Mouse (Mus musculus): Measurements from ENCODE around the gene Arhgap4. TPM values are rescaled to one million over a fixed set of nuclear protein-coding genes. Genes with fewer than 3 reads are reported as not detected.

Arhgap4 gene
- polyA plus RNA-seq, 1 experiment from 2014 or later, result 3.0 TPM

DNA sequence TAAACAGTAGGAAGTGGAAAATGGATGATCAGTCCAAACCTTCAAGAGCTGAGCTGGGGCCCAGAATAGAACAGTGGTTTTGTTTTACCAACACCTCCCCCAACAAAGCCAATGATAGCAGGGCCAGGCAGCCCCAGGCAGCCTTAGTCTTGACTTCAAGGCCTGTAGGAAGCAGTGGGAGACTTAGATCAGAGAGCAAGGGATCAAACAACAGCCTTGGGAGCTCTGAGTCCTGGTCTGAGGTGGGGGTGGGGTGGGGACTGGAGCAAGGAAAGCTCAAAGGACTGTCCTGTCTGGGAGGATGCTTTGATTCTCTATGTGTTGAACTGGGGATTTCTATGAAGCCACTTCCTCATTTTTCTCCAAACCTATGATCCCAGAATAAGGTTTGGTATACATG, 50.2 kb downstream of the Arhgap4 start:
- no peaks in the 10 kb centered on the region for H3K9me3 ChIP-seq (ENCODE audit: control insufficient read depth, low read length)
- no peak for DNase-seq (ENCODE audit: low spot score)
- ATAC-seq (ENCODE audit: low FRiP score), result no peak
- H3K36me3 ChIP-seq (replicated peaks; ENCODE audit: control insufficient read depth, insufficient read depth), result no peaks in the 10 kb centered on the region; the same call in 1 of the 2 replicates
- no peak overlapping the region for H3K27ac ChIP-seq
- H3K4me1 ChIP-seq (replicated peaks; ENCODE audit: control insufficient read depth, insufficient read depth, low read length), result peaks cover 13% of the 10 kb centered on the region; the same call in 1 of the 2 replicates
- no peaks in the 10 kb centered on the region for H3K27me3 ChIP-seq (ENCODE audit: control insufficient read depth, insufficient read depth, low read length)
- H3K4me3 ChIP-seq (replicated peaks; ENCODE audit: low read length), result no peak overlapping the region
- H3K4me2 ChIP-seq (replicated peaks), result no peak overlapping the region
- no peak overlapping the region for H3K9ac ChIP-seq

DNA sequence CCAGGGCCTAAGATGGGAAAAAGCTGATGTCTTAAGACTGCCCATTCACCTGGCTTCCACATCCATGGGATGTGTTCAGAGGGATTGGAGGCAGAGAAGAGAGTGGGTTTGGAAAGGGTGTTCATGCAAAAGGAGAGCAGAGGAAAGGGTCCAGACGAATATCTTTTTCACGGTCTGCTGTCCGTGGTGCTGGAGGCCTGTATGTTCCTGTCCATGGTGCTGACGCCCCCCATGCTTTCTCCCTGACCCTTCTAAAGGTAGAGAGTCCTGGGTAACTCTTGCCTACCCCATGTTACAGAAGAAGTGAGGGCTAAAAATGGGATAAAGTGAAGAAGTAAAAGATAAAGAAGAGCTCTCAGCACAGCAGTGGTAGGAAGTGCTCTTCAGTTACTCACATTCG, 52.3 kb downstream of the Arhgap4 start:
- WGBS, result 13% methylated on average over 5 of the region's 5 CpGs
- no peak for DNase-seq (ENCODE audit: low spot score)
- Histone ChIP-seq H3K9ac (no peak overlapping the region), H3K4me2 (replicated peaks) (no peak overlapping the region), H3K4me1 (replicated peaks; ENCODE audit: control insufficient read depth, insufficient read depth, low read length) (peaks cover 16% of the 10 kb centered on the region; the same call in 1 of the 2 replicates), H3K4me3 (replicated peaks; ENCODE audit: low read length) (no peak overlapping the region), H3K36me3 (replicated peaks; ENCODE audit: control insufficient read depth, insufficient read depth) (peaks cover 11% of the 10 kb centered on the region), H3K9me3 (ENCODE audit: control insufficient read depth, low read length) (no peaks in the 10 kb centered on the region), H3K27me3 (ENCODE audit: control insufficient read depth, insufficient read depth, low read length) (no peaks in the 10 kb centered on the region), H3K27ac (no peak overlapping the region)
- no peak for ATAC-seq (ENCODE audit: low FRiP score)

DNA sequence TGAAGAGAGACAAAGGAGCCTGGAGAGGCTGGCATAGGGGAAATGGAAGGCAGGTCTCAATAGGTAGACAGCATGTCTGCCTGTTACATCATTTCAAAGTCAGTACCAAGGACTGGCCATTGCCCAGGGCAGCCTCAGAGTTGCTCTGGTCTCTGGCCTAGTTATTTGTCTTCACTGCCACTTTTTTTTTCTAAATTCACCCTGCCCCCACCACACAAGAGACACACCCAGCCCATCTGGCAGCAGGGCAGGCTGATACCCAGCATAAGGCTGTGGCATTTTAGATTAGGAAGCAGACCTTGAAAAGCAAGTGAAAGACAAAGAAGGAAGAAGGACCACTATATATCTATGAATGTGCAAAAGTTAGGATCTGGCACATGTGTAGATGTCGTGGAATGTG, 53.8 kb downstream of the Arhgap4 start:
- no peak overlapping the region for H3K4me2 ChIP-seq (replicated peaks)
- WGBS, result 71% methylated on average over 1 of the region's 1 CpGs
- H3K27ac ChIP-seq, result peak overlapping the region; percentile 69
- no peak for DNase-seq (ENCODE audit: low spot score)
- peaks cover 23% of the 10 kb centered on the region for H3K36me3 ChIP-seq (replicated peaks; ENCODE audit: control insufficient read depth, insufficient read depth)
- no peaks in the 10 kb centered on the region for H3K9me3 ChIP-seq (ENCODE audit: control insufficient read depth, low read length)
- no peak overlapping the region for H3K9ac ChIP-seq
- H3K4me3 ChIP-seq (replicated peaks; ENCODE audit: low read length), result no peak overlapping the region
- no peak for ATAC-seq (ENCODE audit: low FRiP score)
- peaks cover 20% of the 10 kb centered on the region; the same call in 1 of the 2 replicates for H3K4me1 ChIP-seq (replicated peaks; ENCODE audit: control insufficient read depth, insufficient read depth, low read length)
- no peaks in the 10 kb centered on the region for H3K27me3 ChIP-seq (ENCODE audit: control insufficient read depth, insufficient read depth, low read length)

DNA sequence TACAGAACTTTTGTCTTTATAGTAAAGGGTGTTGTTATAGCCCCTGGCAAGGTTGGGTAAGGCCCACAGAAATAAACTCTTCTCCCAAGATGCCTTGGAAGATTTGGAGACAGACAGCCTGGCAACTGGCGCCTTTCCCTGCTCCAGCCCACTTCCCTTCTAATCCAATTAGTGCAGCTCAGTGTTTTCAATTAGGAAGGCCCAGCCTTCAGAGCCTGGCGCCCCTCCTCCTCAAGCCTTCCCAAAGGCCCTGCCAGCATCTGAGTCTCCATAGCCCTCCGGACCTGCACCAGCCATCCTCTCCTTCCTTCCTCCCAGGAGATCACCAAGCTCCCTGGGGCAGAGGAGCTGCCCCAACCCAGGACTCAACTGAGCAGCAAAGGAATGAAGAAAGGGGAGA, 54.4 kb downstream of the Arhgap4 start:
- Histone ChIP-seq H3K4me2 (replicated peaks) (no peak overlapping the region), H3K4me1 (replicated peaks; ENCODE audit: control insufficient read depth, insufficient read depth, low read length) (peaks cover 20% of the 10 kb centered on the region; the same call in 1 of the 2 replicates), H3K9ac (no peak overlapping the region), H3K27ac (peak overlapping the region; percentile 69), H3K9me3 (ENCODE audit: control insufficient read depth, low read length) (no peaks in the 10 kb centered on the region), H3K27me3 (ENCODE audit: control insufficient read depth, insufficient read depth, low read length) (no peaks in the 10 kb centered on the region), H3K4me3 (replicated peaks; ENCODE audit: low read length) (no peak overlapping the region), H3K36me3 (replicated peaks; ENCODE audit: control insufficient read depth, insufficient read depth) (peaks cover 29% of the 10 kb centered on the region)
- WGBS, result 15% methylated on average over 3 of the region's 3 CpGs
- DNase-seq (ENCODE audit: low spot score) (no peak), ATAC-seq (ENCODE audit: low FRiP score) (no peak)

DNA sequence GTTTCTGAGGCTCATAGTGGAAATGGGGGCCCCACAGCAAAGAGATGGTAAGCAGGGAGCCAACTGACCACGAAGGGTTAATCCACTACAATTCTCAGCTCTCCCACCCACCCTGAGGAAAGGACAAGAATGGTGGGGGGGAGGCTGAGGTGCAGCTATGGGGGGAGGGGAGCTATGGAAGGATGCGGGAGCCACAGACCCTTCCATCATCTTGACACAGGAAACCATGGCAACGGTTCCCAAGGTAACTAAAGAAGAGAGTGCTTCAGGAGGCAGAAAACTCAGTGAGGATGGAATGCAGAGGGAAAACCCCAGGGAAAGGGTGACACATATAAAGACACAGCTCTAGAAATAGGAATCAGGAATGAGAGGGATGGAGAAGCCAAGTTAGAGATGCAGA, 57.0 kb downstream of the Arhgap4 start:
- peaks cover 55% of the 10 kb centered on the region for H3K36me3 ChIP-seq (replicated peaks; ENCODE audit: control insufficient read depth, insufficient read depth)
- H3K4me2 ChIP-seq (replicated peaks), result no peak overlapping the region
- no peak overlapping the region for H3K9ac ChIP-seq
- no peaks in the 10 kb centered on the region for H3K9me3 ChIP-seq (ENCODE audit: control insufficient read depth, low read length)
- WGBS, result 41% methylated on average over 3 of the region's 3 CpGs
- DNase-seq (ENCODE audit: low spot score) (peak; percentile 63), ATAC-seq (ENCODE audit: low FRiP score) (peak; percentile 63)
- no peak overlapping the region for H3K4me3 ChIP-seq (replicated peaks; ENCODE audit: low read length)
- H3K27me3 ChIP-seq (ENCODE audit: control insufficient read depth, insufficient read depth, low read length), result no peaks in the 10 kb centered on the region
- H3K4me1 ChIP-seq (replicated peaks; ENCODE audit: control insufficient read depth, insufficient read depth, low read length), result peaks cover 17% of the 10 kb centered on the region; the same call in 1 of the 2 replicates
- H3K27ac ChIP-seq, result peak overlapping the region; percentile 71

DNA sequence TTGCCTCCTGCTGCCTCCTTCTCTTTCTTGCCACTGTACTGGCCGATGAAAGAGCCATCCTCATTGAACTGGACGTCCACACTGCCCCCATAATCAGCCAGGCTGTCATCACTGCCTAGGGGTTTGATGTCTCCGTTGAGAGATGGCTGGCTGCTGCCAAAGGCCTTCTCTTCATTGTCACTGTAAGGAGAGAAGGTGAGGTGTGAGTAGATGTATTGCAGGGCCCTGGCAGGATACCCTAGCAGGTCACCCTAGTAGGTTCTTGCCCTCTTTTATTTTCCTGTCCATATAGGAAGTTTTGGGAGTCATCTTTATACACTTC, 66.6 kb downstream of the Arhgap4 start:
- H3K4me1 ChIP-seq (replicated peaks; ENCODE audit: control insufficient read depth, insufficient read depth, low read length), result no peaks in the 10 kb centered on the region
- H3K27ac ChIP-seq, result no peak overlapping the region
- no peak overlapping the region for H3K4me2 ChIP-seq (replicated peaks)
- H3K9ac ChIP-seq, result no peak overlapping the region
- WGBS, result 70% methylated on average over 3 of the region's 3 CpGs
- H3K36me3 ChIP-seq (replicated peaks; ENCODE audit: control insufficient read depth, insufficient read depth), result peaks cover 48% of the 10 kb centered on the region
- DNase-seq (ENCODE audit: low spot score) (no peak), ATAC-seq (ENCODE audit: low FRiP score) (no peak)
- H3K9me3 ChIP-seq (ENCODE audit: control insufficient read depth, low read length), result no peaks in the 10 kb centered on the region
- no peaks in the 10 kb centered on the region for H3K27me3 ChIP-seq (ENCODE audit: control insufficient read depth, insufficient read depth, low read length)
- H3K4me3 ChIP-seq (replicated peaks; ENCODE audit: low read length), result no peak overlapping the region

DNA sequence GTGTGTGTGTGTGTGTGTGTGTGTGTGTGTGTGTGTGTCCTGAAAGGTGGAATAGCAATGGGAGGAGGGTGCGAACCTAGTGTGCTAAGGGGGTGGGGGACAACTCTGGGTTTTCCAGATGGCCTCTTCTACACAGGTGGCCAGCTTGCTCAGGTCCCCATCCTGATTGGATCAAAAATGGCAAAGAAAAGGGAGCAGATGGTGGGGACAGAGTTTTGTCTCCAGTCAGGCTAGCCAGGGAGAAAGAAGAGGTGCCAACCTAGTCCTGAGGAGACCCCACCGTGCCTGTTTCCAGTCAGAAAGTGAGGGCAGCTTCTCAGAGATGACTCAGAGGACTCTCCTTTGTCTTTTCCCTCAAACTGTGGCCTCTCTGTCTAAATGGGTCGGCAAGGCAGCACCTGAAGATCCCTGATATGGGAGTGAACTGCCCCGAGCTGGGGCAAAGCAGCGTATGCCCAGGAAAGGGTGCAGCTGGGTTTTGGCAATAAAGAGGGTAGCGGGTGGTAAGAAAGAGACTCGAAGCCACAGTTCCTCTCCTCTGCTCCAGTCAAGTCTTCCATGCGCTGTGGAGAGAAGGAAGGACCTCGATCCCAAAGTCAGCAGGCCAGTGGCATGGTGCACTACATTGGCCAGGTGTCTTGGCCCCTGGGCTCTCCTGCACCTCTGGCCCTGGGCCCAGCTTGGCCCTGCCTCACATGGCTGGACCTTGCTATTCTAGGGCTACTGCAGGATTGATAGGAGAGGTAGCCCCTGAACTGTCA, 67.2 kb downstream of the Arhgap4 start:
- Histone ChIP-seq H3K9ac (no peak overlapping the region), H3K27ac (no peak overlapping the region), H3K36me3 (replicated peaks; ENCODE audit: control insufficient read depth, insufficient read depth) (peaks cover 43% of the 10 kb centered on the region), H3K4me3 (replicated peaks; ENCODE audit: low read length) (no peak overlapping the region), H3K27me3 (ENCODE audit: control insufficient read depth, insufficient read depth, low read length) (no peaks in the 10 kb centered on the region), H3K4me2 (replicated peaks) (no peak overlapping the region), H3K4me1 (replicated peaks; ENCODE audit: control insufficient read depth, insufficient read depth, low read length) (no peaks in the 10 kb centered on the region), H3K9me3 (ENCODE audit: control insufficient read depth, low read length) (no peaks in the 10 kb centered on the region)
- no peak for ATAC-seq (ENCODE audit: low FRiP score)
- 82% methylated on average over 8 of the region's 9 CpGs for WGBS
- DNase-seq (ENCODE audit: low spot score), result no peak

Other genes with a start within 250 kb of the Arhgap4 start
- 7.9 and 8.2 TPM in 2 replicates for gene Slc6a8, start 248.7 kb downstream of the Arhgap4 start, polyA plus RNA-seq (2014; fragmentation: Nextera tagmentation; extraction: Ambion mirVana)
- 135 and 141 TPM in 2 replicates for gene Bcap31, start 205.7 kb downstream of the Arhgap4 start, polyA plus RNA-seq (2014; fragmentation: Nextera tagmentation; extraction: Ambion mirVana)
- 8.3 and 10.2 TPM in 2 replicates for gene Abcd1, start 205.3 kb downstream of the Arhgap4 start, polyA plus RNA-seq (2014; fragmentation: Nextera tagmentation; extraction: Ambion mirVana)
- 0.59 TPM in 2 replicates for gene Plxnb3, start 164.8 kb downstream of the Arhgap4 start, polyA plus RNA-seq (2014; fragmentation: Nextera tagmentation; extraction: Ambion mirVana)
- 0.60 and 1.8 TPM in 2 replicates for gene Srpk3, start 147.5 kb downstream of the Arhgap4 start, polyA plus RNA-seq (2014; fragmentation: Nextera tagmentation; extraction: Ambion mirVana)
- 260 TPM in 2 replicates for gene Idh3g, start 135.0 kb downstream of the Arhgap4 start, polyA plus RNA-seq (2014; fragmentation: Nextera tagmentation; extraction: Ambion mirVana)
- 151 and 176 TPM in 2 replicates for gene Ssr4, start 134.8 kb downstream of the Arhgap4 start, polyA plus RNA-seq (2014; fragmentation: Nextera tagmentation; extraction: Ambion mirVana)
- gene Pdzd4, start 96.9 kb downstream of the Arhgap4 start, polyA plus RNA-seq (2014; fragmentation: Nextera tagmentation; extraction: Ambion mirVana), result 5.5 and 6.4 TPM in 2 replicates
- 0.39 TPM in 1 of 2 replicates, not detected in the other for gene Avpr2, start 29.8 kb downstream of the Arhgap4 start, polyA plus RNA-seq (2014; fragmentation: Nextera tagmentation; extraction: Ambion mirVana)
- gene L1cam, start 25.8 kb downstream of the Arhgap4 start, polyA plus RNA-seq (2014; fragmentation: Nextera tagmentation; extraction: Ambion mirVana), result 135 and 147 TPM in 2 replicates
- gene Naa10, start 74 bp upstream of the Arhgap4 start, polyA plus RNA-seq (2014; fragmentation: Nextera tagmentation; extraction: Ambion mirVana), result 86.8 and 98.0 TPM in 2 replicates
- gene Renbp, start 9.0 kb upstream of the Arhgap4 start, polyA plus RNA-seq (2014; fragmentation: Nextera tagmentation; extraction: Ambion mirVana), result 11.3 and 15.4 TPM in 2 replicates
- gene Hcfc1, start 44.5 kb upstream of the Arhgap4 start, polyA plus RNA-seq (2014; fragmentation: Nextera tagmentation; extraction: Ambion mirVana), result 55.3 and 57.3 TPM in 2 replicates
- 30.9 and 31.2 TPM in 2 replicates for gene Irak1, start 102.0 kb upstream of the Arhgap4 start, polyA plus RNA-seq (2014; fragmentation: Nextera tagmentation; extraction: Ambion mirVana)
- not detected in 2 replicates for gene Opn1mw, start 205.6 kb upstream of the Arhgap4 start, polyA plus RNA-seq (2014; fragmentation: Nextera tagmentation; extraction: Ambion mirVana)
- gene Mecp2, start 213.5 kb upstream of the Arhgap4 start, polyA plus RNA-seq (2014; fragmentation: Nextera tagmentation; extraction: Ambion mirVana), result 15.5 and 15.6 TPM in 2 replicates
- gene Tex28, start 246.0 kb upstream of the Arhgap4 start, polyA plus RNA-seq (2014; fragmentation: Nextera tagmentation; extraction: Ambion mirVana), result not detected in 2 replicates